Mouse (Mus musculus) midbrain, embryonic 11.5 days (tissue): ENCODE results near the gene Prrg2. TPM values are rescaled to one million over a fixed set of nuclear protein-coding genes. Genes with fewer than 3 reads are reported as not detected.

ENCODE experiments used
- microRNA-seq: library from miRNA; unstranded; fragments of <30 nt; microRNA quantifications from one replicate; pipeline ENCODE4, GENCODE M21; 2017
- polyA plus RNA-seq: library from polyadenylated mRNA; unstranded; fragments of >200 nt; fragmentation: Nextera tagmentation; extraction: Ambion mirVana; gene quantifications from 2 replicates; pipeline ENCODE4 v1.2.1, GENCODE M21; 2014

Prrg2 gene
- polyA plus RNA-seq, 1 experiment from 2014 or later, result 13.5 TPM

Small RNA genes lying within 50 kb of the gene (microRNA-seq; reads per million reads assigned to microRNA genes)
- 1.3 reads per million for gene Mir7054

Other genes with a start within 250 kb of the Prrg2 start
- 60.2 and 64.1 TPM in 2 replicates for gene Nup62, start 246.6 kb downstream of the Prrg2 start, polyA plus RNA-seq
- gene Il4i1, start 246.3 kb downstream of the Prrg2 start, polyA plus RNA-seq, result 0.84 and 1.2 TPM in 2 replicates
- 2.8 and 3.3 TPM in 2 replicates for gene Atf5, start 246.0 kb downstream of the Prrg2 start, polyA plus RNA-seq
- gene Akt1s1, start 213.7 kb downstream of the Prrg2 start, polyA plus RNA-seq, result 31.8 and 34.3 TPM in 2 replicates
- 63.4 and 69.4 TPM in 2 replicates for gene Tbc1d17, start 213.6 kb downstream of the Prrg2 start, polyA plus RNA-seq
- gene Pnkp, start 205.5 kb downstream of the Prrg2 start, polyA plus RNA-seq, result 26.1 and 28.6 TPM in 2 replicates
- gene Ptov1, start 192.9 kb downstream of the Prrg2 start, polyA plus RNA-seq, result 316 and 350 TPM in 2 replicates
- gene Med25, start 170.0 kb downstream of the Prrg2 start, polyA plus RNA-seq, result 69.5 and 75.4 TPM in 2 replicates
- gene Fuz, start 166.6 kb downstream of the Prrg2 start, polyA plus RNA-seq, result 18.8 and 23.1 TPM in 2 replicates
- gene Ap2a1, start 133.2 kb downstream of the Prrg2 start, polyA plus RNA-seq, result 68.0 and 74.8 TPM in 2 replicates
- gene Tsks, start 119.5 kb downstream of the Prrg2 start, polyA plus RNA-seq, result 0.07 TPM in 1 of 2 replicates, not detected in the other
- 20.8 and 21.8 TPM in 2 replicates for gene Cpt1c, start 87.8 kb downstream of the Prrg2 start, polyA plus RNA-seq
- 276 and 281 TPM in 2 replicates for gene Prmt1, start 76.1 kb downstream of the Prrg2 start, polyA plus RNA-seq
- 55.6 and 65.9 TPM in 2 replicates for gene Irf3, start 65.0 kb downstream of the Prrg2 start, polyA plus RNA-seq
- gene Bcl2l12, start 64.0 kb downstream of the Prrg2 start, polyA plus RNA-seq, result 56.0 and 62.2 TPM in 2 replicates
- gene Scaf1, start 46.3 kb downstream of the Prrg2 start, polyA plus RNA-seq, result 43.6 and 44.4 TPM in 2 replicates
- gene Rras, start 44.7 kb downstream of the Prrg2 start, polyA plus RNA-seq, result 18.6 and 22.2 TPM in 2 replicates
- gene Prr12, start 9.8 kb downstream of the Prrg2 start, polyA plus RNA-seq, result 9.6 and 12.2 TPM in 2 replicates
- 53.2 and 56.7 TPM in 2 replicates for gene Nosip, start 248 bp downstream of the Prrg2 start, polyA plus RNA-seq
- gene Rcn3, start 29.5 kb upstream of the Prrg2 start, polyA plus RNA-seq, result 121 and 123 TPM in 2 replicates
- 16.1 and 18.3 TPM in 2 replicates for gene Fcgrt, start 41.2 kb upstream of the Prrg2 start, polyA plus RNA-seq
- gene Rps11, start 61.8 kb upstream of the Prrg2 start, polyA plus RNA-seq, result 1,376 and 1,392 TPM in 2 replicates
- gene Rpl13a, start 66.1 kb upstream of the Prrg2 start, polyA plus RNA-seq, result 1,212 and 1,290 TPM in 2 replicates
- 0.17 and 0.60 TPM in 2 replicates for gene Gm45713, start 73.6 kb upstream of the Prrg2 start, polyA plus RNA-seq
- gene Flt3l, start 73.8 kb upstream of the Prrg2 start, polyA plus RNA-seq, result 0.40 and 0.97 TPM in 2 replicates
- gene Pih1d1, start 91.6 kb upstream of the Prrg2 start, polyA plus RNA-seq, result 104 and 105 TPM in 2 replicates
- gene Aldh16a1, start 91.9 kb upstream of the Prrg2 start, polyA plus RNA-seq, result 22.0 and 25.7 TPM in 2 replicates
- 0.40 and 0.51 TPM in 2 replicates for gene Slc17a7, start 101.3 kb upstream of the Prrg2 start, polyA plus RNA-seq
- gene Gfy, start 116.9 kb upstream of the Prrg2 start, polyA plus RNA-seq, result not detected in 2 replicates
- 0.53 and 0.63 TPM in 2 replicates for gene Pth2, start 118.3 kb upstream of the Prrg2 start, polyA plus RNA-seq
- gene Ccdc155, start 142.2 kb upstream of the Prrg2 start, polyA plus RNA-seq, result 0.52 and 0.86 TPM in 2 replicates
- gene Dkkl1, start 149.5 kb upstream of the Prrg2 start, polyA plus RNA-seq, result 0.81 and 1.2 TPM in 2 replicates
- 241 and 253 TPM in 2 replicates for gene Tead2, start 153.1 kb upstream of the Prrg2 start, polyA plus RNA-seq
- gene Cd37, start 176.4 kb upstream of the Prrg2 start, polyA plus RNA-seq, result 0.81 and 0.97 TPM in 2 replicates
- not detected in 2 replicates for gene Slc6a16, start 178.4 kb upstream of the Prrg2 start, polyA plus RNA-seq
- gene Slc6a21, start 214.8 kb upstream of the Prrg2 start, polyA plus RNA-seq, result not detected in 2 replicates